Mouse (Mus musculus): ENCODE results near the gene Vsnl1.

Vsnl1 gene

DNA sequence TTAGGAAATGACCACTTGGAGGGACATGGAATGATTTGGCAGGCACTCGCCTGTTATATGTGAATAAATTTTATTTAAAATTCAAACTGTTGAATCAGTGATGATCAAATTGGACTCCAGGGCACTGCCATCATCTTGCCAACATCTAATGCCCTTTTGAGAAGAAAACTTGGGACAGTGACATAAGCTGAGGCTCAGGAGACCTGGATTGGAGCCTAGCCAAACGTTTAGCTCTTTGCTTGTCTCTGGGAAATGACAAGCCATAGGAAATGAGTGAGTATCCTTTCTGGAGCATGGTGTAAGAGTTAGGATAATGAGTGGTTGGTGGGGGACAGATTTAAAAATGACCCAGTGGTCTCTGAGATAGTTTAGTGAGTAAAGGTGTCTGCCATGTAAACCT, 57.0 kb downstream of the Vsnl1 start:
- DNase-seq (ENCODE audit: low spot score) = no peak

DNA sequence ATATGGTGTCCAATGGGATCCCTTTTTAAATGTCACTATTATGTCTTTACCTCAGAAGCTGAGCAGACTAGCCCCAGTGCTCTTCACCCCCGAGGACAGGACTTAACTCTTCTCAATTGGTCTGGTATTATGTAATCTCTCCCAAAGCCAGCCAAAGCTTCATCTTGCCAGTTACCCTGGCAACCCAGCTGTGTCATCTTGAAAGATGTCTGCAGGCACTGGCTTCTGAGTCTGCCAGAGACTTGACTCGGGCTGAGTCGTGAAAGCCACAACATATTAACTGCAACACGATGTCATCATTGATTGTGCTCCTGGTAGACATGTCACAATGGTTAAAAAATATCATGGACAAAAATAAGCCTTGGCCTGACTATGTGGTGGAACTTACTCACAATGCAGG, 66.4 kb downstream of the Vsnl1 start:
- DNase-seq (ENCODE audit: low spot score) = no peak

DNA sequence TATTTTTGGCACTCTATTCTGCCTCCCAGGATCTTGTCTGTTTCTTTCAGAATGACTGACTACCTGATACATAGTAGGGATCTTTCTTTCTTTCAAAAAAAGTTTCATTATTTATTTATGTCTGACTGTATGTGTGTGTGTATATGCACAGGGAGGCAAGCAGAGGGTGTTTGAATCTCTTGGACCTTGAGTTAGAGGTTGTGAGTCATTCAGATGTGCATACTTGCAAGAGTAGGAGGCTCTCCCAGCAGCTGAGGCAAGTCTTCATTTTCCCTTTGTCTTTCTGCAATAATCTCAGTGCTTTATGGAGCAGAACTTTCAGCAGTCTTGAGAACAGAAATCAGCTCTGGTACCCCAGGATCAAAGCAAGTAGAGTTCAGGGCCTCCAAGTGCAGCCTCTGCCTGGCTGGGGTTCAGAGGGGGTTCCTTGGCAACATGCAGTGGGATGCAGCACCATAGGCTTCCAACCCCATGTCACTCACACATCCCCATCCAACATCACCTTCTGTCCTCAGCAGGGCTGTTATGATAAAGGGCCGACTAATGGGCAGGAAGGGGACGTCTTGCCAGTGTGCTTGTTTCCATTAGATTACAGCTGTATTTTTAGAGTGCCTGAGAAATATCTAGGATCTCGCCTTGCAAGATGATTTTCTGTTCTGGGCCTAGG, 69.2 kb downstream of the Vsnl1 start:
- no peak for DNase-seq (ENCODE audit: low spot score)

DNA sequence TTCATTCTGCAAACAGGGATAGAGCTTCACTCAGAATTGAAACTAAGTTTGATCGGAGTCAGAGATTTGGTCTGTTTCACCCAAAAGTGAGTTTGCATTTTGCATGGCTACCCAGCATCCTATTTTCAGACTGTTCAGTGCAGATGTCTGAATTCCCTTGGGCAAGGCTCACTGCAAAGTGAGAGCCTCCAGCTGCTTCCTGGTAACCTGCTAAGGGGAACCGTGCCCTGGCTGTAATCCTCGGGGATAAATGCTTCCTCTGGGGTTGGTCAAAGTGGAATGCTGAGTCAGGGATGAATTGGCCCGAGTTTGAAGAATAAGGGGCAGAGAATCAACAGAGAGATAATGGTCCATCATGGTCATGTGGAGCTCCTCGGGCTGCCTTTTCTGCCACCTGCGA, 71.5 kb downstream of the Vsnl1 start:
- DNase-seq (ENCODE audit: low spot score) = no peak

DNA sequence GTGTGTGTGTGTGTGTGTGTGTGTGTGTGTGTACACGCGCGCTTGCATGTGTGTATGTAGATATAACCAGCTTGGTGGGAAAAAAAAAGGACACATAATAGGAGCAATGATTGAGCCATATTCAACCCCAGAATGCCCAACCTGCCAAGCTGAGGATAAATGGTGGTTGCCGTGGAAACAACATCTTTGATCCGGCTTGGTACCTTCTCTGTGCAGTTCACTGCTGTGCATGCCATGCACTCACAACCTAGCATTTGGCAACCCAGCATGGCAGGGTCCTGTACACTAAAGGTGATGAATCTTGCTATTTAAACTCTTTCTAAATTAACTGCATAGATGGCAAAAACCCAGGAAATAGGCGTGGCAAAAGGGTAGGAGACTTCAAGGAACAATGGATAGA, 74.0 kb downstream of the Vsnl1 start:
- DNase-seq (ENCODE audit: low spot score) = no peak

DNA sequence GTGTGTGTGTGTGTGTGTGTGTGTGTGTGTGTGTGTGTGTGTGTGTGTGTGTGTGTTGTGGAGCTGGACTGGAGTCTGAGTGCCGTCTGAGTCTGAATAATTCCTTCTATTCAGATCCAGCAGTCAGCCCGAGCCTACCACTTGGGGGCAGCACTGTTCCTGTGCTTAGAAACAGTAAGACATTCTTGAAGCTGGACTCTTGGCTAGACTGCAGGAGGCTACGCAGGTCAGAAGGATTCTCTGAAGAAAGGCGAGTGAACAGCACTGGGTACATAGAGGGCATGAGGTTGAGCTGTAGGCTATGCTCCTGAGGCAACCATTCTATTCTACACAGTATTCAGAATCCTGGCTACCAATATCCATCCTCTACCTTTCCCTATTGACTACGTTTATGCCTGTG, 85.5 kb downstream of the Vsnl1 start:
- peak; percentile 92 for DNase-seq (ENCODE audit: low spot score)

DNA sequence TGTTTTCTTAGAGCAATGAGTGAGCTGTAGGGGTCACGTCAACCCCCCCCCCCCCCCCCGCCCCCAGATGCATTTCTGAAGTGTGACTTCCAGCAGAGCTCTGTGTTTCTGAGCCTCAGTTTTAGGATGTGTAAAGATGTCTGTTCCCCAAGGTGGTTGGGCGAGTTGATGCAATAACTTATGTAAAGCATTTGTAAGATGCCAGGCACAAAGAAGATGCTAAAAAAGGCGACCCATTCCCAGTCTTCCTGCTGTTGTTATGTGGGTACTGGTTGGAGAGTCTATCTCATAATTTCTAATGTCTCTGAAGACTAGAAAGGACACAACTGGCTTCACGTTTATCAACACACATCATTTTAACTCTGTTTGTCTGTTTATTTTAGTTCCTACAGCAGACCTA, 86.5 kb downstream of the Vsnl1 start:
- DNase-seq (ENCODE audit: low spot score) = no peak

DNA sequence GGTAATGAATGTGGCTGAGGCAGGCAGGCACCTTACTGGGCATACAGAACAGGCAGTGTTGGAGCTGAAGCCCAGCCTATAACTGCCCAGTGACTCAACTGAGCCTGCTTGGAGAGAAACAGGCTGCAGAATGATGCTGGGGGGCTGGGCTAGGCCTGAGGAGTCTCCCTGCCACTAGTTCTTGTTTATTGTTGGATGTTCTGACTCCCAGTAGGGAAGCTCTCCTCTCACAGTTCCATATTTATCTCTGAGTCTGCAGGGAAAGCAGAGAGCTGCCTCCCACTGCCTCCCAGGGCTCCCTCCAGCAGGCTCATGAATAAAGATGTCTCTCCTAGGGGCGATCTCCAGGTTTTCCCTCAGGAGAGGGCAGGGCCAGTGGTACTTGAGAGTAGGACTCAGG, 88.0 kb downstream of the Vsnl1 start:
- DNase-seq (ENCODE audit: low spot score) = no peak

DNA sequence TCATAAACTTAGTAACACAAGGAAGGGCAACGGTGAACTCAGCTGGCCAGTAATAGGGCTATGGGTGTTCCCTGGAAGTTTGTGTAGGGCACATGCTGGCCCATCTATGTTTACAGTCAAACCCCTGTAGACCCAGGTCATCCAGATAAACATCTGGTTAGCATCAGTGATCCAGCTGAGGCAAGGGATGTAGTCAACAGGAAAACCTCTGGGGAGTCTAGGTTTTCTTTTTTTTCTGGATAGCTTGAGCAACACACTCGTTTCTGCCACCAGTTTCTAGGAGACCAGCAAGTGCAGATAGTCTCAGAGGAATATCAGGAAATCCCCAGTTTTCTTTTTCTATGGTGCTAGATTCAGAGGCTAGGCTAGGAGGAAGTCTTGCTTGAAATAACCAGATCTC, 90.5 kb downstream of the Vsnl1 start:
- DNase-seq (ENCODE audit: low spot score) = no peak

DNA sequence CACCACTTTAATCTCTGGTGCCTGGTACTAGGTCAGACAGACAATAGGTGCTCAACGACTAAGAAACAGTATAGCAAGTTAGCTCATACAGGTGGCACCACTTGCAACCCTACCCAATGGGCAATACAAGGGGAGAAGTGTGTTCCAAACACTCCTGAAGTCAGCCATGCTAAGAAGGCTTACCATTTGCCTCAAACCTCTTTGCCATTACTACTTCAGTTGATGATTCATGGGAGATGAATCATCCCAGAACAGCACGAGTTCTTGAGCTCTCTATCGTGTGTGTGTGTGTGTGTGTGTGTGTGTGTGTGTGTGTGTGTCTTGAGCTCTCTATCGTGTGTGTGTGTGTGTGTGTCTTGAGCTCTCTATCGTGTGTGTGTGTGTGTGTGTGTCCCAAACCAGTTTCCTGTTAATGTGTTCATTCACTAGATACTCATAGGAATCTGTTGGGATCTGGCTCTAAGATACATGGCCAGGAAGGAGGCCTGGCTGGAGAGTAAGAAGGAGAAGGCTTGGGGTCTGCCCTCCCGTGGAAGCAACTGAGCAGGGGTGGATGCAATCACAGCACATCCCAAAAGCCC, 94.3 kb downstream of the Vsnl1 start:
- no peak for DNase-seq (ENCODE audit: low spot score)

DNA sequence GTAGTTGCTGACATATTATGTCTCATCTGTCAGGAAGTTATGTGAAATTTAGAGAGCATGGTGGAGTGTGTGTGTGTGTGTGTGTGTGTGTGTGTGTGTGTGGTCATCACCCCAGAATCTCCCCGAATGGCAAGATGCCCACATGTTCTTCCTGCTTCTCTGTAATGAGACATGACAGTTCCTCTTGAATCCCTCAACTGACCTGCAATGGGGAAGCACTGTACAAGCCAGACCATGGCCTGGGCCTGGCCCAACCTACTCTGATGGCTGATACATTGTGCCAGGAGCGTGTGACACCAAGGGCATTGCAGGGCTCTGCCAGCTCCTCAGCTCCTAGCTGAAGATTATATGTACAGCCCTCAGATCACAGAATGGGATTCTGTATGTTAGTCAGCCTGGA, 98.2 kb downstream of the Vsnl1 start:
- DNase-seq (ENCODE audit: low spot score) = no peak

DNA sequence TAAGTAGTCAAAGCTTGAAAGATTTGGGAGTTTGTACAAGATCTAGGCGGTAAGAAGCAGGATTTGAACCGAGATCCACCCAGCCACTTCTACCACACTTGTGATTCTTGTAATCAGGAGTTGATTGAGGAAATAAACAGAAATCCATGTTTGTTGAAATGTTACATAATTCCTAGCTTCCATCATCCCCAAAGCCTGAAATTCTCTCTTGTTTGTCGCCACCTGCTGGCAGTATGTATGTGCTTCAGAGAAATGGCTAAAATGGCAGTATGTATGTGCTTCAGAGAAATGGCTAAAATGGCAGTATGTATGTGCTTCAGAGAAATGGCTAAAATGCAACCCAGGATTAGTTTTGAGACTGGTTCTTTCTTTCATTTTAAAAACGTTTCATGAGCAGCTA, 99.6 kb downstream of the Vsnl1 start:
- peak; percentile 76 for DNase-seq (ENCODE audit: low spot score)

DNA sequence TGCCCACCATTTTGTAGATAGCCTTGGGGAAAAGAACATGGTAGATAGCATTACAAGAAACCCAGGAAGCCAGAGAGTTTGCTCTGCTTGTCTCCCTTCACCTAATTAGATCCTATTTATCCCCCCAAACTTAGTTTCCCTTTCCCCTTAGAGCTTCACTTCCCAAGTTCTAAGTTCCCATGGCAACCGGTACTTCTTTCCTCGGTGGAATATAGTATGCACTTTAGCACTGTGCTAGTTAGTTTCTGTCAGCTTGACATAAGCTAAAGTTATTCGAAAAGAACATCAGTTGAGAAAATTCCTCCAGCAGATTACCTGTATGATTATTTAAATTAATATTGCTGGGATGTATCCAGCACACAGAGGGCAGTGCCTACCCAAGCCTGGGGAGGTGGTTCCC, 109.9 kb downstream of the Vsnl1 start:
- no peak for DNase-seq (ENCODE audit: low spot score)

DNA sequence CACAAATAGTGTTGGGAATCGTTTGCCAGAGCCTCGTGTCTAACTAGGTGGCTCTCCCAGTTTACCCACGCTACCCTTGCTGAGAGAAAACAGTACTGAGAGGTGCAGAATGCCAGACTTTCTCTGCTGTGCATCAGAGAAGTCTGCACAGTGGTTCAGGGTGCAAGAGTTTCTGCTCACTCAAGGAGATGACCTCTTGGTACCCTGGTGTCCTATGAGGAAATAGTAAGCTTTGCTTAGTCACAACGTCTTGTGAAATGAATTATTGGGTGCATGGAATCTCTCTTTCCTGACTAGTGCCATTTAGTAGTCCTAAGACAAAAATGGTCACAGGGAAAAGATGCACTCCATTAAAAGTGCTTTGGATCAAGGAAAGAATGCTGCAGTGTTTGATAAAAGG, 111.9 kb downstream of the Vsnl1 start:
- DNase-seq (ENCODE audit: low spot score) = no peak

DNA sequence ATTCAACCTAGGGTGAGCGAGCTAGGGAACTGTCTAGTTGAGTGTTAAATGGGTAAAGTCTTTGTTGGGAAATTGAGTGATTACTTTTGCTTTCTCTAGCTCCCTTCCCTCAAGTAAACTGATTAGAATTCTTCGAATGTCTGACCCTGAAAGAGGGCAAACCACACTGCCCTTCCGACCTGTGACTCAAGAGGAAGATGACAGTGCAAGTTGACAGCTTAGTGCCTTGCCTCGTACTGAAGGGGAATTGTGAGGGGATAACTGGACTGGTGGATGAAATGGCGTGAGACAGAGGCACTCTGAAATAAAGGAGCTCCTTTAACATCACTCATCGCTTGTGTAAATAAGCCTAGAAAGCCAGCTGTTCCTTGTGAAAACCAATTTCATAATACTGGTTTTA, 118.7 kb downstream of the Vsnl1 start:
- no peak for DNase-seq (ENCODE audit: low spot score)

DNA sequence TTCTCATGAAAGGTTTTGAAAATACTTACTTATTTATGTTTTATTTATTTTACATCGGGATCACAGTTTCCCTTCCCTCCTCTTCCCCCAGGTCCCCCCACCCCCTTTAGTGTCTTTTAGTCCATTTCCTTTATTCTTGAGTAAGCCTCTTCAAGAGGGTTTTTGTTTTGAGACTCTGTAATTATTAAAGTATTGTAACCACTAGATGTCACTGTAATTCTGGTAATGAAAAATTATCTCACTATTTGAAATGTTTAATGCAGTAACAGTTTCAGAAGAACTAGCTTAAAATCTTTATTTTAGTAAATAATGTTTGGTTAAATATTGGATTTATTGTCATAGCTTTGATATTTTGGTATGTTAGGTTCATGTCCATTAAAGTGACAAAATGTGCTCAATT, 122.6 kb downstream of the Vsnl1 start:
- peak; percentile 37 for DNase-seq (ENCODE audit: low spot score)

DNA sequence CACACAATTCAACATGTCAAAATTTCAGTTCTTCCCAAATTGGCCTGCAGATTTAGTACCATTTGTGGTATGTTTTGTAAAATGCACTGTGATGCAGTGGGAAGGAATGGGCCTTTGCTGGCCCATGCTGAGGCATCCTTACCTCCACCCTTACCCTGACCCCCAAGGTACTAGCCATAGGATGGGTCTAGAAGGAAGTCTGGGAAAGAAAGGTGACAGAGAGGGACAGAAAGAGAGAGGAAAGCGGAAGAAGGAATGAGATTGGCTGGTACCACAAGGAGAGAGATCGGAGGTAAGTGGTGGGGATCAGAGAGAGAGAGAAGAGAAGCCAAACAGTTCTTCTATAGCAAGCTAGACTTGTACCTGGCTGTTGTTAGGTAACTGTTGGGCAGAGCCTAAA, 125.3 kb downstream of the Vsnl1 start:
- DNase-seq (ENCODE audit: low spot score) = no peak

DNA sequence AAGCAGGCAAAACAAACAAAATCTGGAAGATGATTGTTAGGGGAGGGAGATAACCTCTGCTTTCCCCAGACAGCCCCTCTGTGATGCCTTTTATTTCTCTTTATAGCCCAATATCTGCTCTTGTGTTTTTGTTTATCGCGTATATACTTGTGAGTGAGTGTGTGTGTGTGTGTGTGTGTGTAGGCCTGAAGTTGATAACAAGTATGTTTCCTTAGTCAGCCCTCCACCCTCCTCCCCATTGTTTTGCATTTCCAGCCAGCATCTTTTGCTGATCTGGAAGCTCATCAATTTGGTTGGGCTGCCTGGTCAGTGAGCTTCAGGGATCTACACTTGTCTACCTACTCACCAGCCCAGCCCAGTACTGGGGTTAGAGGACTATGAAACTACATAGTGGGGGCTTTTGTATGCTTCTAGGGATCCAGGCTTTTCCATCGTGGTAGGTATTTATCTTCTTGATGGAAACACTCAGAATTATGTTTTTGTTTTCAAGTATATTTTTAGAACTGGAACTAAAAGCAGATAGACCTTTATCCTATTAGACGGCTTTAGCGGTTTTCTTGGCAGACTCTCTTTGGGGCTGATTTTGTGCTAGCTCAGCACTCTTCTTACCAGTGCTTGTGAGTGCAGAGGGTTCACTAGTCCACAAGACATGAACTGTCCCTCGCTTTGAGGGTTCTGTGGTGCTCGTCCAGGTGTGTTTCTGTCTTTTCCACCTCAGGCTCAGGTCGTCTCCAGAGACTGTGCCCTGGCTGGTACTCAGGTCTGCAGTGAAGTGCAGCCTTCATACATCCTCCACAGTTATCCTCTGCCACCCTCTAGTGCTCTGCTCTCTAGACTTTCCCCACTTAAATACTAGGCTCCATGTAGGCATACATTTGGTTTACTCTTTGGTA, 129.4 kb downstream of the Vsnl1 start:
- no peak for DNase-seq (ENCODE audit: low spot score)

DNA sequence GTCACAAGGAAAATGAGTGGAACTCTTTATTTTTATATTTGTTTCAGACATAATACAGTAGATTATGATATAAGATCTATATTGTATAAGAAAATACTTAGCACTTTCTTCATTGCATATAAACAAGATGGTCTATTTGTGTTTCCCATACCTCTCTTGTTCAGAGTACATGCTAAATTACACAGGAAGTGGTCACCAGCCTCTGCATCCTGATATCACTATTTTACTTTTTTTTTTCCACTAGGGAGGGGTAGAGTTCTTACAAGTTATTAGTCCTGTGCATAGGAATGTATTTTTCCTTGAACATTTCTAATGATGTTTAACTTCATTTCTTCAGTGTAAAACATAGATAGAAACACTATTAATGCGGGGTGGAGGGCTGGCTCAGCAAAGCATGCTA, 135.6 kb downstream of the Vsnl1 start:
- no peak for DNase-seq (ENCODE audit: low spot score)

DNA sequence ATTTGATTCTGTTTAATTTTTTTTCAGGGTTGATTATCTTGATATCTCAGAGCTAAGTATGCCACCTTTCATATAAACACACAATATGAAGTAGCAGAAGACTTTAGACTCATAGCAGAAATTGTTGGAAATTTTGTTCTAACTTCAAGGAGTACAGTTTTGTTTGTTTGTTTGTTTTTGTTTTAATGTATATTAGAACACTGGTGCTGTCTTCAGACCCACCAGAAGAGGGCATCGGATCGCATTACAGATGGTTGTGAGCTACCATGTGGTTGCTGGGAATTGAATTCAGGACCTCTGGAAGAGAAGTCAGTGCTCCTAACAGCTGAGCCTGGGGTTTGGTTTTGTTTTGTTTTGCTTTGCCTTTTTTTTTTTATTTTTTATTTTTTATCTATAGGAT, 150.0 kb downstream of the Vsnl1 start:
- no peak for DNase-seq (ENCODE audit: low spot score)

DNA sequence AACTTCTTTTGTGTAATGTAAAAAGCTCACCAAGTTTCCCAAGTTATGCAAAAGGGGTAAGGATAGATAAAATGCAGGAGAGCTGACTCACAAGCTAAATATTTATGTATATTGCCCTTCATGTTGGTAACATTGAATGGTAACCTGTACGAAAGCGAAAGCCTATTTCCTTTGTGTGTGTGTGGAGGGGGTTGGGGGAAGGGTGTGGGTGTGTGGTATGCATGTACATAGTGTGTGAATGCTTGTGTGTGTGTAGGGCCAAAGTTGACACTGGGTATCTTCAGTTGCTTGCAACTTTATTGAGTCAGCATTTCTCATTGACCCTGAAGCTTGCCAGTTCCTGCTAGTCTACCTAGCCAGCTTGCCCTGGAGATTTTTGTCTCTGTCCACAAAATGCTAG, 154.8 kb downstream of the Vsnl1 start:
- DNase-seq (ENCODE audit: low spot score) = no peak

DNA sequence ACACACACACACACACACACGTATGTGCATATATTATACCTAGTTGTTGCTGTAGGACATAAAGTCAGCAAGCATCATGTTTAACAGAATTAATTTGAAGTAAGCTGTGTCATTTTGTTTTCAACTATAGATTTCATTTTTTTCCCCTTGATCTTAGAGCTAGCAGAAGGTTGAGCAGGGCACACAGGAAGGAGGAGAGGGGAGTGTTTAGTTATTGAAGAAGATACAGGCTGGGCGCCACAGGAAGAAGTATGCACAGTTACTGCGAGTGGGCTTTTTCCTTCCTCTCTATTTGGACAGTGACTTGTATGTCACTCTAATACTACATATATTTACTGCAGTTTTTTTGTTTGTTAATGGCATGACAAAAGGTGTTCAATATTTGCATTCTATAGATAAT, 156.5 kb downstream of the Vsnl1 start:
- DNase-seq (ENCODE audit: low spot score) = no peak

DNA sequence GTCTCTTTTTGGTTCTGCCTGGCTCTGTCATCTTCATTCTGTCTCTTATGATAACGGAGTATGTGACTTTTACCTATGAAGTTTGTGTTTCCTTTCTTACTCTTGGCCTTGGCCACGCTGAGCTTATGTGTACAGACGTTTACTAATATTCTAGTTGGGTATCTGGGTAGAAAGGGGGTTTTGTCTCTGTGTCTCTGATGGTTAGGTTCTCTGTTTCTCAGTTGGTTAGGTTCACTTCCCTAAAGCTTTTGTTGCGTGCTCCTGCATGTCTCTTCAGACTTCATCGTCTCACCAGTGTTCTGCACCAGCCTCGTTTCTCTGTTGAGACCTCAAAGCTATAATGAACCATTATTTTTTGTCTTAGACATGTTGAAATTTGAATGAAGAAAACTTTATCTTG, 159.2 kb downstream of the Vsnl1 start:
- no peak for DNase-seq (ENCODE audit: low spot score)
